Mouse (Mus musculus) myocyte (in vitro differentiated cells): ENCODE measurements around the gene Hspa1b.

Source experiments
- MYOG ChIP-seq, 3 experiments: IDR thresholded peaks; one replicate each; pipeline ENCODE4 v1.6.1; 2011; ENCODE audit warnings: control low read depth in 2 of 3, low read depth in 2 of 3, mild to moderate bottlenecking in 2 of 3; ENCODE audit not compliant: insufficient read length in 2 of 3, control insufficient read depth in 1 of 3, insufficient read depth in 1 of 3
- POLR2A ChIP-seq: IDR thresholded peaks from one replicate; pipeline ENCODE4 v1.6.1; 2011; ENCODE audit warnings: low read depth, mild to moderate bottlenecking, control low read depth, moderate library complexity; ENCODE audit not compliant: insufficient read length

- TF ChIP-seq MYOG (IDR thresholded peaks at IDR 0.05; ENCODE audit: control insufficient read depth in 1 of 3, insufficient read depth in 1 of 3, insufficient read length in 2 of 3, low read depth in 2 of 3) (no peak), POLR2A (peak; percentile 1)
These were observed 44.2 kb upstream of the Hspa1b start for GRCm38 (mm10) chr17:35003022-35003838.
